Mouse (Mus musculus): ENCODE measurements around the gene Chordc1. TPM values are rescaled to one million over a fixed set of nuclear protein-coding genes. Genes with fewer than 3 reads are reported as not detected.
A peak's percentile ranks its signal among the peaks of the same experiment; 100 is the strongest.
"Not testable (repeated sequence)": the region's sequence is repeated elsewhere in the genome, so short reads cannot be mapped to it uniquely, and the experiment has no call there.

The Chordc1 gene
- polyA plus RNA-seq (2015; fragmentation: Nextera tagmentation; extraction: Ambion mirVana), result 130 and 135 TPM in 2 replicates

DNA sequence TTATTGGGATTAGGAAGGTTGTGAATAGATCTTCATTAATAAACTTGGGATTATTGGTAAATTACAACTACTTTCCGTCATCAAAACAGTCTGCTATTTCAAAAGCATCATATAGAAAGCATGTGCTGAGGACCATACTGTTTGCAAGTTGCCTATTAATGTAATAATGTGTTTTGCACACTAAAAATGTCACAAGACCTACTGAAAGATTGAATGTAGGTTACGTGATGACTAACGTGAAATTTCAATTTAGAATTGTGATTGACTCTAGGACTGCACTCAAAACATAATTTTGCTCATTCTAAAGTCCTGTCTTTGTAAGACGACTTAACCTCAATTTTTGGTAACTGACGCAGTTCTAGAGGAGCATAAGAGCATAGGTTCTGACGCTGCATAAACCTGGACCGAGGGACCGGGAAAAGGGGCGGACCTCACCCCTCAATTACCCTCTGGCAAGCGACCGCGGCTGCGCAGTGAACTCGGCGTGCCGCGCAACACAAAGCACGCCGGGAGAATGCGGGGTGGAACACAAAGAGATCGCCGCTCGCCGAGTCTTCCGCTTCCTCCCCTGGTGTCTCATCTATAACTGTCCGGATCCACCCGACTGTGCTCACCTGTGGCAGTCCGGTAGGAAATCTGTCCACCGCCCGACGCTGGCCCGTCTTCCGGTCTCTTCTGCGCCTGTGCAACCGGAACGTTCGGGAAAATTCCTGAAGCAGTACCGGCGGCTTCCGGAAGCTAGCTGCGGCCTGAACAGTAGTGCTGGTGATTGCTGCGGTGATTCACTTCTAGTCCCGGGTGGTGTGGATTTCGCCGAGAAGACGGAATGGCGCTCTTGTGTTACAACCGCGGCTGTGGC, at the start of gene Chordc1:
Gene Chordc1 (plus strand): TSS at position 555 of the 859 bp plus-strand sequence.
- H3K4me3 ChIP-seq (replicated peaks), result peak within 1 kb of the TSS; percentile 96
- no peaks in the 10 kb centered on the region for H3K27me3 ChIP-seq
- peaks cover 11% of the 10 kb centered on the region for H3K4me1 ChIP-seq
- WGBS, result 4% methylated on average over 49 of the region's 49 CpGs
- peak within 1 kb of the TSS; percentile 92 for H3K27ac ChIP-seq
- peak; percentile 99 for ATAC-seq (replicated peaks; ENCODE audit: low FRiP score)
- peaks cover 8% of the 10 kb centered on the region; the same call in 1 of the 2 replicates for H3K36me3 ChIP-seq
- H3K9ac ChIP-seq, result peak within 1 kb of the TSS; percentile 96
- no peaks in the 10 kb centered on the region for H3K9me3 ChIP-seq (replicated peaks)
- H3K4me2 ChIP-seq, result peak within 1 kb of the TSS; percentile 71

DNA sequence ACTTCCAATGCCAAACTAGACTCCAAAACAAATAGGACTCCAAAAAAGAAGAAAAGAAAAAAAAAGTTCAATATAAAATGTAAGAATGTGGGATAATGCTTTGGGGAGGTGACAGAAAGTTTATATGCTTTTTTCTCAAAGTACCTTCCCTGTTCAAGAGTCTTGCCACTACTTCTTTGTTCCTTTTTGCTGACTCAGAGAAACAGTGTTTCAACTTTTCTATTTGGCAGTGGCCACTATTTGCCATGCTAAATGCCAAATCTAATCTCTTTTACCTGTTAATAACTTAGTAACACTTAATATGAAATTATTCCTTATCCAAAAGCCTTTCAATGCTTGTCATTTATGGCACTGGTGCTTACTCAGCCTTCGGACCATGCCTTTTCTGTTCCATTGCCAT, 16.0 kb upstream of the Chordc1 start:
- H3K36me3 ChIP-seq, result no peaks in the 10 kb centered on the region
- H3K4me1 ChIP-seq, result no peaks in the 10 kb centered on the region
- no peak overlapping the region for H3K27ac ChIP-seq
- WGBS, result 91% methylated on average over 1 of the region's 1 CpGs
- H3K27me3 ChIP-seq, result no peaks in the 10 kb centered on the region
- H3K9ac ChIP-seq, result no peak overlapping the region
- no peaks in the 10 kb centered on the region for H3K9me3 ChIP-seq (replicated peaks)
- H3K4me2 ChIP-seq, result no peak overlapping the region
- no peak for ATAC-seq (replicated peaks; ENCODE audit: low FRiP score)
- no peak overlapping the region for H3K4me3 ChIP-seq (replicated peaks)

DNA sequence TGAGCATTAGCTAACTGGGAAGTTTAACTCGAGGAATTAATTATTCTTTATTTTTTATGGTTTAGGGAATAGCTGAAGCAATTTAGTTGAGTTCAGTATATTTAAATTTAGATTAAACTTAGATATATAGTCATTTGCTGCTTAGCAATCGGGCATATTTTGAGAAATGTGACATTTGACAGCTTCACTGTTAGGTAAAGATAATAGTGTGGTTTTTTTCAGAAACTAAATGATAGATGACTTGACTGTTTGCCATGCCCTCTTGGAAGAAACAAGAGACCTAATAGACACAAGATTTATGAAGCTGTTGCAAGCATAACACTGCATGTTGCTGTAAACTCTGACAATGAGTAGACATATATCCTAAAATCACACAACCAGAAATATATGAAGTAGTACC, 15.1 kb upstream of the Chordc1 start:
- H3K9me3 ChIP-seq (replicated peaks), result no peaks in the 10 kb centered on the region
- no peak overlapping the region for H3K27ac ChIP-seq
- WGBS, result 47% methylated on average over 2 of the region's 2 CpGs
- ATAC-seq (replicated peaks; ENCODE audit: low FRiP score), result no peak
- no peak overlapping the region for H3K9ac ChIP-seq
- H3K4me3 ChIP-seq (replicated peaks), result no peak overlapping the region
- no peaks in the 10 kb centered on the region for H3K4me1 ChIP-seq
- no peaks in the 10 kb centered on the region for H3K36me3 ChIP-seq
- no peaks in the 10 kb centered on the region for H3K27me3 ChIP-seq
- H3K4me2 ChIP-seq, result no peak overlapping the region

DNA sequence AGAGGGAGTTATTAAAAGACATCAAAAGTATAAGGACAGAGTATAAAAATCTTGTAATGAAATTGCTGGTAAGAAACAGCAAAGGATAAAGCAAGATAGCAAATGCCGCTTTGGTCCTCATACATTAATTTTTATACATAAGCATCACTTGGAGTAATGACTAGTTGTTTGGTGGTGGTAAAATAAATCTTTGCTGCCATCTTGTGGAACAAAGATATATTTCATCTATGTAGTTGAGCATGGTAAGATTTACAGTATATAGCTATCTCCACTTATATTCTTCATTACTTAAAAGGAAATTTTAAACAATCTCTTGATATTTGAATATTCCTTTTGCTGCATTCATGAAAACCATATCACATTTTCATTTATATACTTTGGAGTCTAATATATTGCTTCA, 14.4 kb upstream of the Chordc1 start:
- Histone ChIP-seq H3K4me3 (replicated peaks) (no peak overlapping the region), H3K27me3 (no peaks in the 10 kb centered on the region), H3K27ac (no peak overlapping the region), H3K4me1 (no peaks in the 10 kb centered on the region), H3K4me2 (no peak overlapping the region), H3K9ac (no peak overlapping the region), H3K36me3 (no peaks in the 10 kb centered on the region), H3K9me3 (replicated peaks) (no peaks in the 10 kb centered on the region)
- no peak for ATAC-seq (replicated peaks; ENCODE audit: low FRiP score)
- WGBS, result 41% methylated on average over 1 of the region's 1 CpGs

DNA sequence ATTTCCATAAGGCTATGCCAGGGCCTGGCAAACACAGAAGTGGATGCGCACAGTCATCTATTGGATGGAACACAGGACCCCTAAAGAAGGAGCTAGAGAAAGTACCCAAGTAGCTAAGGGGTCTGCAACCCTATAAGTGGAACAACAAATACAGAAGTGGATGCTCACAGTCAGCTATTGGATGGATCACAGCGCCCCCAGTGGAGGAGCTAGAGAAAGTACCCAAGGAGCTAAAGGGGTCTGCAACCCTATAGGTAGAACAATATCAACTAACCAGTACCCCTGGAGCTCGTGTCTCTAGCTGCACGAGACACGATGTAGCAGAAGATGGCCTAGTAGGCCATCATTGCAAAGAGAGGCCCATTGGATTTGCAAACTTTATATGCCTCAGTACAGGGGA, 13.2 kb upstream of the Chordc1 start:
- not testable (repeated sequence) for H3K4me1 ChIP-seq; H3K27ac ChIP-seq; ATAC-seq (replicated peaks; ENCODE audit: low FRiP score); H3K4me3 ChIP-seq (replicated peaks); H3K9me3 ChIP-seq (replicated peaks); H3K36me3 ChIP-seq; H3K9ac ChIP-seq; H3K27me3 ChIP-seq; H3K4me2 ChIP-seq
- WGBS, result 34% methylated on average over 5 of the region's 5 CpGs

DNA sequence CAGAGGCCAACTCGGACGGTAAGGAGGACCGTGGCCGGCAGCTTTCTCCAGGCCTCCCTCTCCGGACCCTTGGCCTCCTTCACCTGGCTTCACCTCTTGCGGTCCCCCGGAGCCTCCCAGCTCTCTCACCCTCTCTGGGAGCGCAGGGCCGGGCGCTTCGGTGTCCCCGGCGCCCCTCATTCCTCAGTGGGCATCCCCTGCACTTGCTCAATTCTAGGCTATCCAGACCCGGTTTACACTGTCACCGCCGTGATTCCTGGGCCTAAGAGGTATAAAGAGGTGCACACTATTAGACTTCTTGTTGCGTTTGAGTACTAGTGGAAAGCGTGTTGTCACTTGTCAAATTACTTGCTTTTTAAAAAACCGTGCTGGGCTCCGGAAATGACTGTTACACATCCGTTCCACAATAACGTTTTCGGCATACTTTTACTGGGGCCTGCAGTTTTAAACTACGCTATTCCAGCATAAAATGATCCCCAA, 558 bp downstream of the Chordc1 start:
- H3K9me3 ChIP-seq (replicated peaks), result no peaks in the 10 kb centered on the region
- H3K27ac ChIP-seq, result peak overlapping the region; percentile 92
- H3K4me2 ChIP-seq, result peak overlapping the region; percentile 71
- no peak for ATAC-seq (replicated peaks; ENCODE audit: low FRiP score)
- H3K9ac ChIP-seq, result peak overlapping the region; percentile 96
- H3K4me3 ChIP-seq (replicated peaks), result peak overlapping the region; percentile 96
- peaks cover 11% of the 10 kb centered on the region for H3K4me1 ChIP-seq
- H3K27me3 ChIP-seq, result no peaks in the 10 kb centered on the region
- WGBS, result under 1% methylated on average over 24 of the region's 24 CpGs
- H3K36me3 ChIP-seq, result peaks cover 11% of the 10 kb centered on the region

DNA sequence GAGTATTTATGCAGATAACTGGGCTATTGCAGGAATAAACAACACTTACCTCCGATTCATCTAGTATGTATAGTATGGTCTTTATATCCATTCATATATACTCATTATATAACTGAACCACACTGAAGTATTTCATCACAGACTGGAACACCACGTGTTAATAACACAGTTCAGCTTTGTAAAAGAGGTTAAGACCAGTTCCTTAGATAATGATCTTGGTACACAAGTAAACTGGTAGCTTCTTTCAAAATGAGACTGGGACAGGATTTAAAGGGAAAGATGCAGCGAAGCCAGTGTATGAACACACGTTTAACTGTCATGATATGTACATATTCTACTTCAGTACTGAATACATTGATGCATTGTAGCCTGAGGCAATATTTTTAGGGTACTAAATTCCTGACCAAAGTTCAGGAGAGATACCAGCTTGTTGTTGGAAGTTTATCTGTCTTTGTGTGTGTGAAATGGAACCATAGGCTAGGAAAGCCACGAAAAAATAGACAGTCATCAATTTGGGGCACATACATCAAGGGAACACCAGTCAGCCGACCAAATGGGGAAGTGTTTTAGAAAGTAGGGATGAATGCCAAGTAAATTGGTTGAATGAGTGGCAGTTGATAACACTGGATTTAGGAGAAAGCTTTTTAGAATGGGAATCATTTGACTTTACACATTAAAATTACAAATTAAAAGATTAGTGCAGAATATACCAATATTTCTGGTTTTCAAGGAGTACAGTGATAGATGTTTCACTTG, 1.3 kb downstream of the Chordc1 start:
- ATAC-seq (replicated peaks; ENCODE audit: low FRiP score), result no peak
- H3K4me3 ChIP-seq (replicated peaks), result peak overlapping the region; percentile 96
- peak overlapping the region; percentile 71 for H3K4me2 ChIP-seq
- H3K4me1 ChIP-seq, result peaks cover 11% of the 10 kb centered on the region
- WGBS, result 39% methylated on average over 6 of the region's 6 CpGs
- no peaks in the 10 kb centered on the region for H3K9me3 ChIP-seq (replicated peaks)
- no peaks in the 10 kb centered on the region for H3K27me3 ChIP-seq
- H3K27ac ChIP-seq, result peak overlapping the region; percentile 92
- H3K9ac ChIP-seq, result peak overlapping the region; percentile 96
- H3K36me3 ChIP-seq, result peaks cover 18% of the 10 kb centered on the region

DNA sequence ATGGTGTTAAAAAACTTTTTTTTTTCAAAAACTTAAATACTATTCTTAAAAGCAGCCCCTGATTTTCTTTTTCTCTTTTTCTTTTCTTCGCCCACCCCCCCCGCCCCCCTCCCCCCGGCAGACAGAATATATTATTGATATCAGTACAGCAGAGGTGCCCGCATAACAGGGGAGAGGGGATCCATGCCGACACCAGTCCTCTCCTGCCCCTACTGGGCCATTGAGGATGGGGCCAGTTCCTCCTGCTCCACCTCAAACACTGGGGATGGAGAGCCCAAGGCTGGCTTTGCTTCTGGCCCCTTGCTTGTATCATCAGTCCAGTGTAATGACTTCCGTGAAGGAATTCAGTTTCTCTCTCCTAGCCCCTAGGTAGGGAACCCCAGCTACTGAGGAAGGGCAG, 6.4 kb downstream of the Chordc1 start:
- H3K36me3 ChIP-seq, result peaks cover 63% of the 10 kb centered on the region
- 85% methylated on average over 6 of the region's 6 CpGs for WGBS

DNA sequence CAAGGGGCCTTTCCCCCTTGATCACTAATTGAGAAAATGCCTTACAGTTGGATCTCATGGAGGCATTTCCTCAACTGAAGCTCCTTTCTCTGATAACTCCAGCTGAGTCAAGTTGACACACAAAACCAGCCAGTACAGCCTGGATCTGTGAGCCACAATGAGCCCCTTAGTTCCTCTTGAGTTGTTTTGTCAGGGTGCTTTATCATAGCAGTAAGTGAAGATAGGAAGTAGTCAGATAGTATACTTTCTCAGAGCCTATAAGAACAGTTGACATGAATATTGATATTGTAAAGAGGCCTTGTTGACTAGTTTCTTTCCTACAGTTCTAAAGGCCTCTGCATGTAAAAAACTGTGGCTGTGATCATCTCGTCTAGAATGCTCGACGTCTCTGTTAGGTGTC, 28.1 kb downstream of the Chordc1 start:
- no peak for ATAC-seq (replicated peaks; ENCODE audit: low FRiP score)
- 88% methylated on average over 3 of the region's 3 CpGs for WGBS
- H3K4me1 ChIP-seq, result no peaks in the 10 kb centered on the region

More for the DNA sequence above, 6.4 kb downstream of the Chordc1 start:
- H3K4me1 ChIP-seq, result peaks cover 8% of the 10 kb centered on the region
- H3K9me3 ChIP-seq (replicated peaks), result no peaks in the 10 kb centered on the region
- H3K9ac ChIP-seq, result no peak overlapping the region
- H3K4me2 ChIP-seq, result no peak overlapping the region
- no peak overlapping the region for H3K27ac ChIP-seq
- ATAC-seq (replicated peaks; ENCODE audit: low FRiP score), result no peak
- no peak overlapping the region for H3K4me3 ChIP-seq (replicated peaks)
- H3K27me3 ChIP-seq, result no peaks in the 10 kb centered on the region

More for the DNA sequence above, 28.1 kb downstream of the Chordc1 start:
- Histone ChIP-seq H3K27me3 (no peaks in the 10 kb centered on the region), H3K27ac (no peak overlapping the region), H3K9ac (no peak overlapping the region), H3K36me3 (peaks cover 19% of the 10 kb centered on the region), H3K4me3 (replicated peaks) (no peak overlapping the region), H3K4me2 (no peak overlapping the region), H3K9me3 (replicated peaks) (no peaks in the 10 kb centered on the region)

Other genes starting within 250 kb of the Chordc1 start
- gene Naalad2, start 110.9 kb downstream of the Chordc1 start, polyA plus RNA-seq (2015; fragmentation: Nextera tagmentation; extraction: Ambion mirVana), result 6.8 and 8.1 TPM in 2 replicates
- gene Ubtfl1, start 112.3 kb downstream of the Chordc1 start, polyA plus RNA-seq (2015; fragmentation: Nextera tagmentation; extraction: Ambion mirVana), result not detected in 2 replicates
- 0.10 TPM in 1 of 2 replicates, not detected in the other for gene Mbd3l2, start 138.5 kb downstream of the Chordc1 start, polyA plus RNA-seq (2015; fragmentation: Nextera tagmentation; extraction: Ambion mirVana)
- gene Zfp558, start 186.1 kb downstream of the Chordc1 start, polyA plus RNA-seq (2015; fragmentation: Nextera tagmentation; extraction: Ambion mirVana), result 6.1 and 6.2 TPM in 2 replicates
- not detected in 2 replicates for gene Mbd3l1, start 186.2 kb downstream of the Chordc1 start, polyA plus RNA-seq (2015; fragmentation: Nextera tagmentation; extraction: Ambion mirVana)